Mouse (Mus musculus): ENCODE results near the gene Ldlrad1.

The Ldlrad1 gene

DNA sequence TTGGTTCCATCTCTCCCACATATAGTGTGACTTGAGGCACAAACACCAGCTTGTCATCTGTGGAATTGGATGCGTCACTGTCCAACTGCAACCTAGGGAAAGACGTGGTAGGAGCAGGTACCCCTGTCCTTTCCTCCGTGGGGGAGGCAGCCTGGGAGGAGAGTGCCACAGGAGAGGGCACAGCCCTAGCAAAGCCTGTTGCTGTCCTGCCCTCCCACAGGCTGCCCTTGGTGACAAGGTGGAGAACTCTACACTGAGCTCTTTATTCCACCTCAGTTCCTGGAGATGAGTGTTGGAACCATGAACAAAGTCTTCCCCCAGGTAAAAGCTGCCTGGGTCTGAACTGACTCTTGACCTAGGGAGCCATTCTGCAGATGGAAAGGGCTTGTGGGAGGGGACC, at the start of gene Ldlrad1:
TSS of gene Ldlrad1 (plus strand) at position 301 of the 400 bp plus-strand sequence.
- no peak for DNase-seq (ENCODE audit: low read depth, low spot score)

- DNase-seq (ENCODE audit: low read depth, low spot score), result no peak
Observed at GRCm38 (mm10) chr4:107160181-107160580, 48.8 kb upstream of the Ldlrad1 start.

DNA sequence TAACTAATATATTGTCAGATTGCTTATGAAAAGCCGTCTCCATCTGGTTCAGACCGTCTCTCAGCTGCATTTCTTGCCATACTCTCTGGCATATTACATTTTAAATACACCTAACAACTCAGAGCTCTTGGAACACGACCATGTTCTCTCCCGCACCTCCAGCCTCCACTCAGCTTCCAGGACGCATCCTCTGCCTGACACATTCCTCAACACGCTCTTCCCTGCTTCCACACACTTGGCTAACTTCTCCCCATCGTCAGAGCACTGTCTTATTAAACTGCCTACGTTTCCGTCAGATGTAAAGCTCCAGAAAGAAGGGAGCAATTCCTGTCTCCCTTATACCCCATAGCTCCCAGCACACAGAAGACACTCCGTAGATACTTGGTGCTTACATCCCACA, 45.6 kb upstream of the Ldlrad1 start:
- no peak for DNase-seq (ENCODE audit: low read depth, low spot score)

DNA sequence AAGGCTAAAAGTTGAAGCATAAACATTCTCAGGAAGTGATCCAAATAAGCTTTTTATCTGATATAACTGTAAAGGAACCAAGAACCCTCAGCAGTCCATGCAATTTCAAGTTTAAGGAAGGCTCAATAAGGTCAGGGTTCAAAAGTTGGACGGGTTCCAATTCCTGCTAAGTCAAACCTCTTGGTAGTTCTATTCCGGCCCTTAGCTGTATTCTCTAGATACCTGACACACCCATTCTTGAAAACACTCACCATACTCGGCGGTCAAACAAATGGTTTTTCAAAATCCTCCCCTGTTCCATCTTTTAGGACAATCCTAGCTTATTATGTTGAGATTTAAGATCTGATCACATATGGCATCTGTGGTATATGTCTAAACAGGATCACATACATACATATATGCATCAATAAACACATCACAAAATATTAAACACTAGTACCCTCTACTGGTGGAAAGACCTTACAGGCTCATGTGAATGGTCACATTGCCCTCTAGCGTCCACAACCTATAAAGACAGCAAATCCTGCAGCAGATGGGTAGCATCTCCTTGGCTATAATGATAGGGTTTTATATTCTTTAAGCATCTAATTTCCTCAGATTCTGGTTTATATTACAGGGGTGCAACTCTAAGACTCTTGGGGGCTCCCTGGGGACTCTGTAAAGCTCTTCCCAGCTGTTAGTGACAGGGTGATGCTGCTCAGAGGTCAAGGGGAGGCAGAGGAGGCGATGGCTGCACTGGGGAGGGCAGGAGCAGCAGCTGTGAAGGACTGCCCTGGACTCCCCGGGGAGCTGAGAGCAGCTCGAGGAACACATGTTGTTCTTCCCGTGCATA, 45.0 kb upstream of the Ldlrad1 start:
- peak; percentile 72 for DNase-seq (ENCODE audit: low read depth, low spot score)

DNA sequence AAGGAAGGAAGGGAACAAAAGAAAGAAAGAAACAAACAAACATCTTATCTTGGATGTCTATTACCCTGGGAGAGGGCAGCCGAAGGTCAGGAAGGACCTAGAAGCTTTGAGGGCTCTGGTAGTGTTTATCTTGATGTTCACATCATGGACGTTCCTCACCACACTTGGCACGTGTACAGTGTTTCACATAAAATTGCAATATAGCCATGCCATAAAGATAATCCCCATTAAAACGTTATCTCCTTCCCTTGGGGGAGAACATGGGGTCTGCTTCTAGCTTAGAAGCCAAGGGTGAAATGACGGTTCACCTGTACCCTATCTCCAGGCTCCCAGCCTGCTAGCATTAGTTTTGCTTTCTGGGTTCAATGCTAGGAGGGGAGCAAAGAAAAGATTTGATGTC, 42.3 kb upstream of the Ldlrad1 start:
- DNase-seq (ENCODE audit: low read depth, low spot score), result no peak

DNA sequence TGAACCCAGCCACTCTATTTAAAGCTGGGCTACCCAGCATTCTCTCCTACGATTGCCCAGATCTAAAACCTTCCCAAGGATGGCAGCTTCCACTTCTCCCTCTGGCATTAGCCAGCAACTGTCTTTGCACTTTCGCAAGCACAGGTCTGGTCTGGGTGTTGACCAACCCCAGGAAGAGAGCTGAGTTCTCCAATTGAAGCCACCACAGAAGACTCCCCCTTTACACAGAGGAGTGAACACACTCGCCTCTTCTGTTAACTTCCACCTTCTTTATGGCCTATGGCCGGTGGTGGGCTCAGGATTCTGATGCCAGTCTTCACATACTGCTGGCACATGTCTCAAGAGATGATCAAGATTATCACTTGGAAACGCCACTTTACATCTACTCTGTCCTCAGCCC, 41.2 kb upstream of the Ldlrad1 start:
- no peak for DNase-seq (ENCODE audit: low read depth, low spot score)

DNA sequence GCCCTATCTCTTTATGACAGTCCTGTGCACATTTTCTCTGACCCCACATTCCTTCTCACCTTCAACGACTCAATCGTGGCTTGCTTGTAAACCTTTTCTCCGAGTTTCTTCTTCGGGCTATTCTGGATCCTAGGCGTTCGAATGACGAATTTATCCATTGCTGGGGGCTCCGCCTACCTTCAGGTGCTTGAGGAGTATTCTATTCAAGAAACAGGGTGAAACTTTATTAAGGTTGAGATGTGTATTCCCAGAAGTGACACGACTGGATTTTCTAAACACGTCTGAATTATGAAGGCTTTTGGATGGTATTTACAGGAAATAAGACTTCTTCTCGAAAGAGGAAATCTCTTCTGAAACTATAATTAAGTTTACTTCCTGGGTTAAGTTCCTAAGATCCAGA, 31.5 kb upstream of the Ldlrad1 start:
- no peak for DNase-seq (ENCODE audit: low read depth, low spot score)

GRCm38 (mm10) chr4:107178182-107178829, 30.7 kb upstream of the Ldlrad1 start, which contains the start of gene Tmem59:
TSS of gene Tmem59 (plus strand) at chr4:107178399.
- DNase-seq (ENCODE audit: low read depth, low spot score), result peak; percentile 88

- peak; percentile 37 for DNase-seq (ENCODE audit: low read depth, low spot score)
Observed at GRCm38 (mm10) chr4:107178830-107179490, 30.0 kb upstream of the Ldlrad1 start, which contains the start of gene Tceanc2. TSS of gene Tceanc2 (minus strand) at chr4:107179116.

GRCm38 (mm10) chr4:107179561-107179960, 29.4 kb upstream of the Ldlrad1 start:
- no peak for DNase-seq (ENCODE audit: low read depth, low spot score)

- DNase-seq (ENCODE audit: low read depth, low spot score), result no peak
Observed at GRCm38 (mm10) chr4:107180746-107181145, 28.2 kb upstream of the Ldlrad1 start.

DNA sequence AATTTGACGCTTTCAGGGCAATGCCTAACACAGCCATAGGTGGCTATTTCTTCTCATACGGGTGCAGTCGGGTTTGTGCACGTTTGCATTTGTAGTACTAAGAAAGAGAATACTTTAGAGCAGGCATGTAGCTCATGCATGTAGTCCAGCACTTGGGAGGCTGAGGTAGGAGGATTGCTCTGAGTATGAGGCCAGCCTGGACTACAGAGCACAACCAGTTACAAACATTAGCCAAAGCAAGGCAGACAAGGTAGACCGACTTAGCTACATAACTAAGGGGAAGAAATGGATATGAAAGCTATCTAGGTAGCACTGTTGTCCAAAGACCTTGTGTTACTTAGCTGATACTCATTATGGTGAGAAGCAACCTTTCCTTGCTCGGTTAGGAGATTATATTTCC, 27.1 kb upstream of the Ldlrad1 start:
- no peak for DNase-seq (ENCODE audit: low read depth, low spot score)

GRCm38 (mm10) chr4:107182796-107183195, 26.2 kb upstream of the Ldlrad1 start:
- no peak for DNase-seq (ENCODE audit: low read depth, low spot score)

DNA sequence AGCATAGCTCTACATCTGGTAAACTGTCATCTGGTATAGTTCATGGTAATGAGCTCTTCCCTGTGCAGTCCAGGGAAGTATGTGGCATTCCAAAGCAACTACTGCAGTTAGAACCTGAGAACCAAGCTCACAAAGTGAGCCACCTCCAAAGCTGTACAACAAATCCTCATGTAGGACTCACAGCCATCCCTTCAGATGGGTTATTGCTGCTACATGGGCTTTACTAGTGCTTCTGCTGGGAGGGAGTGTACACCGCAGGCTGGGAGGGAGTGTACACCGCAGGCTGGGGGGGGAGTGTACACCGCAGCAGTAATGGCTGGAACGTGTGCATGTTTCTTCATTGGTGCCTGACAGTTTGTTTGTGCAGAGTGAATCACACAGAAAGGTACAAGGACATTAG, 25.8 kb upstream of the Ldlrad1 start:
- no peak for DNase-seq (ENCODE audit: low read depth, low spot score)

DNA sequence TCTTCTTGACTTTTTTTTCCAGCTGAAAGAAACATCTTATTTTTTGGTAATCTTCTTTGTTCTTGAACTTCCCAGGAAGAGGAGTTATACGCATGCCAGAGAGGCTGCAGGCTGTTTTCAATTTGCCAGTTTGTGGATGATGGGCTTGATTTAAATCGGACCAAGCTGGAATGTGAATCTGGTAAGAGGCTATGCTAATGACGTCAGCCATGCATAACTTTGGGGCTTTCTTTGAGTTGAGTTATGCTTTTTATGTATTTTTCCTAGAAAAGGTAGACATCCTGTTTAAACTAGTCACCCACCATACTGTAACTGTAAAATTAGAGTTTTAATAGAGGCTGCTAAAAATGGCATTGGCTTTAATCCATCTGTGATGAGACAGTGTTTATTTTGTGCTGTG, 23.3 kb upstream of the Ldlrad1 start:
- no peak for DNase-seq (ENCODE audit: low read depth, low spot score)

GRCm38 (mm10) chr4:107193841-107194240, 15.1 kb upstream of the Ldlrad1 start:
- no peak for DNase-seq (ENCODE audit: low read depth, low spot score)

DNA sequence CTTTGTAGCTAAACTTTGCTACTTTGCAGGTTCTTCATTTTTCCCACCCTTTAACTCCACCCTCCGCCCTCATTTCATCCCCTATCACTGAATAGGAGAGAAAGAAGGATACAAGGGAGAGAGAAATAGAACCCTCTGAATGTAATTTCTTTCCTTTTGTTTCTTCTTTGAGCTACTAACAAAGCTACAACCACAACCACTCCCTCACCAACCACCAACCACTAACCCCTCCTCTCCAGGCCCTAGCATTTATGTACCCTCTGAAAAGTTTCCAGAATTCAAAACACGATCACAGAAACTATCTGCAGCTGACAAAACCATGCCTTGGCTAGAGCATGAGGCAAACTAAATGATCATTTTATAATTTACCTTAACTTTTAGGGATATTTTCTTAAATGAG, 12.5 kb upstream of the Ldlrad1 start:
- DNase-seq (ENCODE audit: low read depth, low spot score), result no peak

DNA sequence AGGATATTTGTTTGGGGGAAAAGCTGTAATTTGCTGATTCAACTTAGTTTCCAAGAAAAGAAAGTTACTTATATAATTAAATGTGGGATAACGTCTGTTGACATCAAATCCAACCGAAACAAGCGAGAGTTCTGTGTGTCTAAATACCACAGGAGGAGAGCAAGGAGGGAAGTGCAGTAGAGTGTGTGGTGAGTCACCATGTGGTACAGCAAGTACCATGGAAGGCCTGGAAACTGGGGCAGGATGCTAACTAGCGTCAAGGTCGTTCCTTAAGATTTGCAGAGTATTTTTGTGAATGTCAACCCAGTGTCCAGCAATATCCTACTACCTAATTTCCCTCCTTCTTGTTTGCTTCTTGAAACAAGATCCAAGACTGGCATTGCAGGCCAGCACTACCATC, 10.9 kb upstream of the Ldlrad1 start:
- no peak for DNase-seq (ENCODE audit: low read depth, low spot score)

DNA sequence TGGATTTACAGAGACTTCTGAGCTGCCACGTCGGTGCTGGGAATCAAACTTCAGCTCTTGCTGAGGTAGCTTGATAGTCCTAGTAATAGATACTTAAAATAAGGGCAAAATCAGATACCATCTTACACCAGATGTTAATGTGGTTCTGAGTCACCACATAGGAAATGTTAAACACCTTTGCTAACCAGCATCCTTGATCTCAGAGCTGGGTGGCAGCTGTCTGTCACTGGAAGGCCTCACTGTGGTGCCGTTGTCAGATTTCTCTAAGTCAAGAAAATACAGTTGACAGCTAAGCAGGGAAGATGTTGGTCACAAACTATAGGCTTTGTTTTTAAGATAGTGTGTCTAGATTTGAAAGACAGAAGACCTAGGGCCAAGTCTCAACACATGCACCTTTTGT, 7.2 kb upstream of the Ldlrad1 start:
- no peak for DNase-seq (ENCODE audit: low read depth, low spot score)

DNA sequence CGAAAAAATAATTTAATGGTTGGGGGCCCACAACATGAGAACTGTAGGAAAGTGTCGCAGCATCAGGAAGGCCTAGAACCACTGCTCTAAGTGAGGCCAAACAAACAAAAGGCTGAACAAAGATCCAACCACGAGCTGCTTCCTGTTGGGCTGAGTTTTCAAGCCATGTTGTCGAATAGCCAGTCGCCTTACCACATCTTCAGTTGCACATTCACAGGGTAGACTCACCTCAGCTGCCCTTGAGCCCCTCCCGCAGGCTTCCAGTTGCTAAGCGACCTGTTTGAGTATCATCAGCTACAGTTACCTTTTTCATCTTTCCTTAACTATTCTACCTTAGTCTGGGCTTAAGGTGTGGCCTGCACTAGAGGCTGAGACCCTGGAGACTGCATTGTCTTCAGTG, 6.0 kb upstream of the Ldlrad1 start:
- DNase-seq (ENCODE audit: low read depth, low spot score), result no peak

GRCm38 (mm10) chr4:107207016-107207415, 2.0 kb upstream of the Ldlrad1 start:
- DNase-seq (ENCODE audit: low read depth, low spot score), result no peak

- DNase-seq (ENCODE audit: low read depth, low spot score), result no peak
Observed at GRCm38 (mm10) chr4:107210483-107211097, 1.6 kb downstream of the Ldlrad1 start.

Measured in embryo, embryonic 11.5 days (tissue).